Mouse (Mus musculus): Measurements from ENCODE around the gene Krtap11-1. TPM values are rescaled to one million over a fixed set of nuclear protein-coding genes. Genes with fewer than 3 reads are reported as not detected.

Krtap11-1 gene
- total RNA-seq (2021) = not detected
- long read RNA-seq, experiment 1 = 0 reads
- long read RNA-seq, experiment 2 = 0 reads

DNA sequence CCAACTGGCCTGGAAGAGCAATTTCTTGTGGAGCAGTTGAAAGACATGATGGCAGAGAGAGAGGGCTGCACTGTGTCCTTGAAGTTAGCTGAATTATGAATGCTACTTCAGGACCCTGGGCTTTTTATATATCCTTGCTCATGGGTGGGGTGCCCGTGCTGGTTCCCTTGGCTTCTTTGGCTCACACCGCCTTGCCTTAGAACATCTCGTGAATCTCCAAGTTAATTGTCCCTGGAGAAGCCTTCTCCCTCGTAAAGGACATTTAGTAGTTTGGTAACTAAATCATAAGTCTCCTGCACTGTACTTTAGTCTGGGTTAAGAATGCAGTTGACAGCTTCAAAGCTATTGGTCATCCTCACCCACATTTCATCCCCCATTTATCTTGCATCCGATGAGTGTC is at the start of gene Krtap11-1:
Gene Krtap11-1, minus strand, starts transcription at position 101 of the 400 bp plus-strand sequence.
- Histone ChIP-seq H3K4me3 (peak within 1 kb of the TSS; percentile 16), H3K27ac (no peak within 1 kb of the TSS)
- DNase-seq = no peak
- no peak for TF ChIP-seq CTCF (IDR thresholded peaks at IDR 0.05)
- intact Hi-C loops (cut with DNase I) = no loop called here

DNA sequence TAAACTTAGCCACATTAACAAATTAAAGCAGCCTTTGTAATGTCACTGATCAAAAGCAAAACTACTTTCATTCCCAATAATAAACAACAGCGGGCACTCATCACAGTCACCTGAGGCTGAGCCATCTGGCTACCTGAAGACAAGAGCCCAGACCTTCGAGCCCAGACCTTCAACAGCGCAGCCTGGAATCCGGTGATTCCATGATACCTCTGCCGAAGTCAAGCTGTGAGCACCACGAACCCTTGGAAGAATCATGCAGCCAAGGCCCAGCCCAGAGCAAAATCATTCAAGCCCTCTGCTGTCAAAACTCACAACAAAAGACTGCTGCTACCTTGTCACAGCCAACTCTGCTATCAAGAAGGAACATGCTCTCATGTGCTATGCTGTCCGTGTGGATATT is 47.2 kb upstream of the Krtap11-1 start:
- DNase-seq = no peak
- Histone ChIP-seq H3K4me3 (no peak overlapping the region), H3K27ac (no peak overlapping the region)
- no peak for TF ChIP-seq CTCF (IDR thresholded peaks at IDR 0.05)
- intact Hi-C loops (cut with DNase I) = loop anchor here (10.0 kb wide), 1 partner anchor 137 kb away; no protein-coding TSS in a partner anchor

GRCm38 (mm10) chr16:89617251-89617650 is 46.3 kb upstream of the Krtap11-1 start:
- Histone ChIP-seq H3K27ac (peak overlapping the region; percentile 81), H3K4me3 (no peak overlapping the region)
- DNase-seq = peak; percentile 82
- TF ChIP-seq CTCF (IDR thresholded peaks at IDR 0.05) = no peak
- intact Hi-C loops (cut with DNase I) = loop anchor here (10.0 kb wide), 1 partner anchor 138 kb away; no protein-coding TSS in a partner anchor

DNA sequence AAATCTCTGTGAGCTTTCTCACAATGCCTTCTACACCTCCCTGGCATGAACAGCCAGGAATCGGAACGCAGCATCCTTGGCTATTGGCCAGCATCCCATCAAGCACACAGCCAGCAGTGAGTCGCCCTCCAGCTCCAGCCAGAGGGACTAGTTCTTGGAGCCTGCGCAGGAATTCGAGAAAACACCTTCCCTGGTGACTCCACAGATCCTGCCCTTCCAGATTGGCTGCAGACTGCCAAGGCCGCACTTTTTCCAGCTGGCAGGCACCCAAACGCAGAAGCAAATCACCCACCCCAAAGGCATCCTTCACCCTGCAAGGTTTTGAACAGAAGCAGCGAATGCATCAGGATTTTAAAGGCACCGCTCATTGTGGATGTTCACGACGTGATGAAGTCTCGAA is 42.7 kb upstream of the Krtap11-1 start:
- no peak overlapping the region for H3K27ac ChIP-seq
- DNase-seq = no peak
- intact Hi-C loops (cut with DNase I) = loop anchor here (10.0 kb wide), 1 partner anchor 141 kb away; no protein-coding TSS in a partner anchor
- TF ChIP-seq CTCF (IDR thresholded peaks at IDR 0.05) = no peak
- no peak overlapping the region for H3K4me3 ChIP-seq

DNA sequence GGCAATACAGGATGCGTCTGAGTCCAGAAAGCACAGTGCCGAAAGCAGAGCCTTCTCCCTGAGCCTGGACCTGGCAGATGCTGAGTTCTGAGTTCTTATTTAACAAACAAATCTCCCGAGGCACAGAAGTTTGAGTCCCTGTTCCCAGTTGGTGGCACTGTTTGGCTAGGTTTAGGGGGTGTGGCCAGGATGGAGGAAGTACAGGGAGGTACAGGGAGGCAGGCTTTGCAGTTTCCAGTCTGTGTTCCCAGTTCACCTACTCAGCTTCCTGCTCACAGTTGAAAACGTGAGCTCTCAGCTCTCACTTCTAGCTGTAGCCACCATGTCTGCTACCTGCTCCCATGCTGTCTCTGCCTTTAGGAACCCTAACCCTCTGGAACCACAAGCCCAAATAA is 37.8 kb upstream of the Krtap11-1 start:
- Histone ChIP-seq H3K4me3 (no peak overlapping the region), H3K27ac (peak overlapping the region; percentile 85)
- peak; percentile 8; the same call in 1 of the 2 replicates for TF ChIP-seq CTCF (IDR thresholded peaks at IDR 0.05)
- no peak for DNase-seq
- intact Hi-C loops (cut with DNase I) = no loop called here

DNA sequence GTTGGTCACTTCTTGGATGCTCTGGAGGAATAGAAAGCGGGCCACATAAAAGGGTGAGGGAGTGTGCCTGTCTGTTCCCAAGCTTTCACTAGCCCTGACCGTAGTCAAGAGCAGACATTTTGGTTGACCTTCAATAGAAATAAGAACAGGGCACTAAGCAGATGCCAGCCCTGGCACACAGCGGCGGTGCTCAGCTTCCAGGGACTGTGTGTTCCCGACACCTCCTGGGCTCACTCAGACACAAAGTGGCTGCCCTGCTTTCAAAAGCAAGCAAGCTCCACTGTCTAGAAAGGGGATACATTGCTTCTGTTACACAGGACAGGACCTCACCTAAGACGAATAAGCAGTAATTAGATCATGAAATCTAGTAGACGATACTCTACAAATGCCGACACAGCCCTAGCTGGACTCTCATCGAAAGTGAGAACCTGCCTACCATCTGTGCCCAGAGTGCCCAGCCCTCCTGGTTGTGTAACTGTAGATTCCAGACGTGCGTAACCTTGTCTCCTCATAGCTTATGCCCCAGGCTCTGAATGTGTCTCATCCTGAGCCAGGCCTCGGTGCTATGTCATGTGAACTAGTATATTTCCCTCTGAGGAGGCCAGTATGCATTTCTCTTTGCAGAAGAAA is 37.3 kb upstream of the Krtap11-1 start:
- no peak overlapping the region for H3K4me3 ChIP-seq
- H3K27ac ChIP-seq = peak overlapping the region; percentile 85
- no peak for TF ChIP-seq CTCF (IDR thresholded peaks at IDR 0.05)
- DNase-seq = peak; percentile 86
- intact Hi-C loops (cut with DNase I) = no loop called here

DNA sequence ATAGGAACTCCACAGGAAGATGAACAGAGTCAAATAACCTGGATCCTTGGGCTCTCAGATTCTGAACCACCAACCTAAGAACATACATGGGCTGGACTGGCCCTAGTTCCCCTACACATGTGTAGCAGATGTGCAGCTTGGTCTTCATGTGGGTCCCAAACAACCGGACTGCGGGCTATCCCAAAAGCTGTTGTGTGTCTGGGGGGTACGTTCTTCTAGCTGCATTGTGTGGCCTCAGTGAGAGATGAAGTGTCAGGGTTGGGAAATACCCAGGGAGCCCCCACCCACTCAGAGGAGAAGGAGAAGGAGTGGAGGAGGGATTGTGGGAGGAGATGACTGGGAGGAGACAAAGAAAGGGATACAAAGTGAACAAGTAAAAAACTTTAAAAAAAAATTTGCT is 36.0 kb upstream of the Krtap11-1 start:
- intact Hi-C loops (cut with DNase I) = no loop called here
- no peak for TF ChIP-seq CTCF (IDR thresholded peaks at IDR 0.05)
- no peak overlapping the region for H3K27ac ChIP-seq
- no peak for DNase-seq
- H3K4me3 ChIP-seq = no peak overlapping the region

DNA sequence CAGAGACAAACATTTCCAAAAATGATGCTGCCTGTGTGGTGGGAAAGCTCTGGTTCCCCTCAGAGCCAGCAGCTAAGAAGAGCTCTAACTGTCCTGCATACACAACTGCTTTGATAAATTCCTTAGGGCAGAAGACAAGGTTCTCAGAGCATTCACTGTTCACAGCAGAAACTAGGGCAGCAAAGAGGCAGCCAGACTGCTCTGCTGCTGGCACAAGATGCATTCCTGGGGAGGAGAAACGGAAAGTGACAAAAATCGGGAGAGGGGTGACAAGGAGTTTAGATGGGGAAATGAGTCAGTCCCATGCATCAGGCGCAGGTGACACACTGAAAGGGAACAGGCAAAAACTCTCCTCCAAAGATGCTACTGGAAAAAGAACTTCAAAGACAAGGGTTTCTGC is 16.2 kb upstream of the Krtap11-1 start:
- DNase-seq = no peak
- no peak for TF ChIP-seq CTCF (IDR thresholded peaks at IDR 0.05)
- no peak overlapping the region for H3K27ac ChIP-seq
- H3K4me3 ChIP-seq = no peak overlapping the region
- intact Hi-C loops (cut with DNase I) = no loop called here

- intact Hi-C loops (cut with DNase I) = no loop called here
- no peak for TF ChIP-seq CTCF (IDR thresholded peaks at IDR 0.05)
- DNase-seq = no peak
- H3K4me3 ChIP-seq = no peak overlapping the region
- H3K27ac ChIP-seq = no peak overlapping the region
Measured at GRCm38 (mm10) chr16:89585604-89586508, 14.9 kb upstream of the Krtap11-1 start.

GRCm38 (mm10) chr16:89581658-89582057 is 10.7 kb upstream of the Krtap11-1 start:
- no peak for DNase-seq
- intact Hi-C loops (cut with DNase I) = no loop called here
- no peak overlapping the region for H3K27ac ChIP-seq
- no peak for TF ChIP-seq CTCF (IDR thresholded peaks at IDR 0.05)
- H3K4me3 ChIP-seq = no peak overlapping the region

- intact Hi-C loops (cut with DNase I) = no loop called here
- Histone ChIP-seq H3K4me3 (peak overlapping the region; percentile 16), H3K27ac (no peak overlapping the region)
- TF ChIP-seq CTCF (IDR thresholded peaks at IDR 0.05) = no peak
- DNase-seq = peak; percentile 29
Measured at GRCm38 (mm10) chr16:89570516-89570915, 467 bp downstream of the Krtap11-1 start.

DNA sequence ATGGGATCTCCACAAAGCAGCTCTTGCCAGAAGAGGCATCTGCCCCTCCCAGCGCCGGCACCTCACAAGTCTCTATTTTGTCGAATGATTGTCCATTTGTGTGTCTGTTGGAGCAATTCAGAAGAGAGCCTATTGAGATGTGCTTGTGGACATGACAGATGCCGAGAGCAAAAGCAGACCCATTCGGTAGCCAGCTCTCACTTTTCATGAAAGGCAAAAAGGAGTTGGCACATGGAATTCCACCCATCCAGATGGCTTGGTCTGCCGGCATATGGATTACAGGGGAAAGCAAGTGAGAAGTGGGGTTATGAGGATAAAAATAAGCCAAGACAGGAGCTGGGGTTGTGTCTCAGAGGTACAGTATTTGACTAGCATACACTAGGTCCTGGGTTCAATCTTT is 1.8 kb downstream of the Krtap11-1 start:
- no peak overlapping the region for H3K27ac ChIP-seq
- no peak overlapping the region for H3K4me3 ChIP-seq
- intact Hi-C loops (cut with DNase I) = no loop called here
- no peak for DNase-seq
- TF ChIP-seq CTCF (IDR thresholded peaks at IDR 0.05) = no peak

DNA sequence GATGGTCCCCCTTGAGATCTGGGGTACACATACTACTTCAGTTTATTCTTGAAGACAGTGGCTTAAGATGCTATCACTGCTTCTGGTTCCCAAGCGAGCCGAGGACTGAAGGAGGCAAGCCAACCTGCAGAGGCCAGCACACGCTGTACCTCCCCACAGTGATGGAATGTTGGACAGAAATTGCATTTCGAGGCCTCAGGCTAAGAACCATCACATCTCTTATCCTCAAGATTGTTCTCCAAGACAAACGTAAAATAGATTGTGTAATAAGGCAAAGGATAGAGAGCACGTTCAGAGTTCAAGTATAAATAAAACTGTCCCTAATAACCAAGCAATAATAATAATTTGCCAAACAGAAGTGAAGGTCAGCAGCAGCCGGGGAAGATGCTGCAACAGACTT is 2.8 kb downstream of the Krtap11-1 start:
- TF ChIP-seq CTCF (IDR thresholded peaks at IDR 0.05) = no peak
- intact Hi-C loops (cut with DNase I) = no loop called here

More for the DNA sequence above, 2.8 kb downstream of the Krtap11-1 start:
- H3K4me3 ChIP-seq = no peak overlapping the region
- DNase-seq = no peak
- H3K27ac ChIP-seq = no peak overlapping the region
